Mouse (Mus musculus): Measurements from ENCODE around the gene Nmt1. TPM values are rescaled to one million over a fixed set of nuclear protein-coding genes. Genes with fewer than 3 reads are reported as not detected.

Gene Nmt1
- polyA plus RNA-seq, 1 experiment: 58.8 TPM

- Histone ChIP-seq H3K27me3 (ENCODE audit: control insufficient read depth, insufficient read depth, low read length) (no peaks in the 10 kb centered on the region), H3K4me3 (replicated peaks; ENCODE audit: insufficient read depth, low read depth, low read length) (peak overlapping the region; percentile 75), H3K4me1 (ENCODE audit: control insufficient read depth, insufficient read depth, low read length) (peaks cover 9% of the 10 kb centered on the region; the same call in 1 of the 2 replicates), H3K27ac (ENCODE audit: insufficient read depth, low read length) (peak overlapping the region; percentile 93)
- DNase-seq: peak; percentile 90 to 94
- peak; percentile 70 for TF ChIP-seq POLR2A (IDR thresholded peaks at IDR 0.05; ENCODE audit: borderline replicate concordance, insufficient read depth, low read length)
- TF ChIP-seq CTCF (IDR thresholded peaks at IDR 0.05; ENCODE audit: borderline replicate concordance, insufficient read depth, low read depth, low read length): no peak
- under 1% methylated on average over 34 of the region's 34 CpGs for WGBS
Measured at GRCm38 (mm10) chr11:103115163-103116007, 87.4 kb downstream of the Nmt1 start.

- TF ChIP-seq CTCF (IDR thresholded peaks at IDR 0.05; ENCODE audit: borderline replicate concordance, insufficient read depth, low read depth, low read length): no peak
- peak; percentile 99 for TF ChIP-seq POLR2A (IDR thresholded peaks at IDR 0.05; ENCODE audit: borderline replicate concordance, insufficient read depth, low read length)
- Histone ChIP-seq H3K27ac (ENCODE audit: insufficient read depth, low read length) (peak within 1 kb of the TSS; percentile 93), H3K4me1 (ENCODE audit: control insufficient read depth, insufficient read depth, low read length) (peaks cover 9% of the 10 kb centered on the region; the same call in 1 of the 2 replicates), H3K4me3 (replicated peaks; ENCODE audit: insufficient read depth, low read depth, low read length) (peak within 1 kb of the TSS; percentile 75), H3K27me3 (ENCODE audit: control insufficient read depth, insufficient read depth, low read length) (no peaks in the 10 kb centered on the region)
- WGBS: under 1% methylated on average over 52 of the region's 53 CpGs
- peak; percentile 100 for DNase-seq
Measured at GRCm38 (mm10) chr11:103116008-103116818, 88.2 kb downstream of the Nmt1 start, which contains the start of gene Hexim1. Hexim1 (plus strand) TSS chr11:103116231.

- under 1% methylated on average over 35 of the region's 35 CpGs for WGBS
- peak overlapping the region; percentile 76 for H3K27ac ChIP-seq (ENCODE audit: insufficient read depth, low read length)
Measured at GRCm38 (mm10) chr11:103116959-103117590, 89.1 kb downstream of the Nmt1 start.

GRCm38 (mm10) chr11:103117591-103118009 lies 89.6 kb downstream of the Nmt1 start:
- Histone ChIP-seq H3K4me1 (ENCODE audit: control insufficient read depth, insufficient read depth, low read length) (0 out of 2 replicates have a peak, but pooled peaks cover 2% of the 10 kb centered on the region), H3K4me3 (replicated peaks; ENCODE audit: insufficient read depth, low read depth, low read length) (peak overlapping the region; percentile 63), H3K27me3 (ENCODE audit: control insufficient read depth, insufficient read depth, low read length) (no peaks in the 10 kb centered on the region), H3K27ac (ENCODE audit: insufficient read depth, low read length) (peak overlapping the region; percentile 76)
- DNase-seq: peak in 1 of 2 experiments; percentile 49
- TF ChIP-seq CTCF (IDR thresholded peaks at IDR 0.05; ENCODE audit: borderline replicate concordance, insufficient read depth, low read depth, low read length) (no peak), POLR2A (IDR thresholded peaks at IDR 0.05; ENCODE audit: borderline replicate concordance, insufficient read depth, low read length) (peak; percentile 35; the same call in 1 of the 2 replicates)
- under 1% methylated on average over 38 of the region's 38 CpGs for WGBS

More at GRCm38 (mm10) chr11:103116959-103117590, 89.1 kb downstream of the Nmt1 start:
- H3K4me3 ChIP-seq (replicated peaks; ENCODE audit: insufficient read depth, low read depth, low read length): peak overlapping the region; percentile 63
- TF ChIP-seq CTCF (IDR thresholded peaks at IDR 0.05; ENCODE audit: borderline replicate concordance, insufficient read depth, low read depth, low read length) (peak; percentile 76), POLR2A (IDR thresholded peaks at IDR 0.05; ENCODE audit: borderline replicate concordance, insufficient read depth, low read length) (0 out of 2 replicates have a peak, but pooled peaks have one; percentile 23)
- no peaks in the 10 kb centered on the region for H3K27me3 ChIP-seq (ENCODE audit: control insufficient read depth, insufficient read depth, low read length)
- DNase-seq: peak; percentile 84 to 85
- H3K4me1 ChIP-seq (ENCODE audit: control insufficient read depth, insufficient read depth, low read length): 0 out of 2 replicates have a peak, but pooled peaks cover 5% of the 10 kb centered on the region

Other genes with a start within 250 kb of the Nmt1 start
- 6.4 and 7.9 TPM in 2 replicates for gene Gjc1, start 208.5 kb upstream of the Nmt1 start, polyA plus RNA-seq (2012; rRNA removed)
- gene Higd1b, start 192.3 kb upstream of the Nmt1 start, polyA plus RNA-seq (2012; rRNA removed): 6.8 and 9.6 TPM in 2 replicates
- 89.9 and 102 TPM in 2 replicates for gene Eftud2, start 147.2 kb upstream of the Nmt1 start, polyA plus RNA-seq (2012; rRNA removed)
- 0.57 and 0.65 TPM in 2 replicates for gene Ccdc103, start 147.0 kb upstream of the Nmt1 start, polyA plus RNA-seq (2012; rRNA removed)
- gene Fam187a, start 143.0 kb upstream of the Nmt1 start, polyA plus RNA-seq (2012; rRNA removed): not detected in 2 replicates
- gene Gfap, start 127.3 kb upstream of the Nmt1 start, polyA plus RNA-seq (2012; rRNA removed): 207 and 211 TPM in 2 replicates
- 0.05 and 0.10 TPM in 2 replicates for gene Kif18b, start 103.1 kb upstream of the Nmt1 start, polyA plus RNA-seq (2012; rRNA removed)
- 16.7 and 19.2 TPM in 2 replicates for gene C1ql1, start 81.5 kb upstream of the Nmt1 start, polyA plus RNA-seq (2012; rRNA removed)
- 58.3 and 63.6 TPM in 2 replicates for gene Dcakd, start 143 bp downstream of the Nmt1 start, polyA plus RNA-seq (2012; rRNA removed)
- 11.8 and 13.1 TPM in 2 replicates for gene Plcd3, start 73.5 kb downstream of the Nmt1 start, polyA plus RNA-seq (2012; rRNA removed)
- 60.4 and 61.5 TPM in 2 replicates for gene Acbd4, start 73.5 kb downstream of the Nmt1 start, polyA plus RNA-seq (2012; rRNA removed)
- gene Hexim1, start 88.0 kb downstream of the Nmt1 start, polyA plus RNA-seq (2012; rRNA removed): 25.5 and 28.8 TPM in 2 replicates
- gene Hexim2, start 104.2 kb downstream of the Nmt1 start, polyA plus RNA-seq (2012; rRNA removed): 20.9 and 23.0 TPM in 2 replicates
- 63.7 and 71.1 TPM in 2 replicates for gene Fmnl1, start 142.9 kb downstream of the Nmt1 start, polyA plus RNA-seq (2012; rRNA removed)
- 9.4 and 10.0 TPM in 2 replicates for gene 1700023F06Rik, start 180.4 kb downstream of the Nmt1 start, polyA plus RNA-seq (2012; rRNA removed)
- gene Spata32, start 190.2 kb downstream of the Nmt1 start, polyA plus RNA-seq (2012; rRNA removed): 2.7 and 3.2 TPM in 2 replicates
- 6.0 and 6.1 TPM in 2 replicates for gene Map3k14, start 239.3 kb downstream of the Nmt1 start, polyA plus RNA-seq (2012; rRNA removed)

All from cerebellum, adult 2 months (tissue).